Mouse (Mus musculus) E14TG2a.4 (cell line): Measurements from ENCODE around the gene She.

Experiments
- CTCF ChIP-seq: conservative IDR thresholded peaks from 2 replicates; pipeline ENCODE4 v1.5.1; 2014; ENCODE audit warnings: low read length
- NANOG ChIP-seq: IDR thresholded peaks from 2 replicates; pipeline ENCODE4 v1.6.1; 2014; ENCODE audit warnings: borderline replicate concordance, low read length, mixed read lengths

DNA sequence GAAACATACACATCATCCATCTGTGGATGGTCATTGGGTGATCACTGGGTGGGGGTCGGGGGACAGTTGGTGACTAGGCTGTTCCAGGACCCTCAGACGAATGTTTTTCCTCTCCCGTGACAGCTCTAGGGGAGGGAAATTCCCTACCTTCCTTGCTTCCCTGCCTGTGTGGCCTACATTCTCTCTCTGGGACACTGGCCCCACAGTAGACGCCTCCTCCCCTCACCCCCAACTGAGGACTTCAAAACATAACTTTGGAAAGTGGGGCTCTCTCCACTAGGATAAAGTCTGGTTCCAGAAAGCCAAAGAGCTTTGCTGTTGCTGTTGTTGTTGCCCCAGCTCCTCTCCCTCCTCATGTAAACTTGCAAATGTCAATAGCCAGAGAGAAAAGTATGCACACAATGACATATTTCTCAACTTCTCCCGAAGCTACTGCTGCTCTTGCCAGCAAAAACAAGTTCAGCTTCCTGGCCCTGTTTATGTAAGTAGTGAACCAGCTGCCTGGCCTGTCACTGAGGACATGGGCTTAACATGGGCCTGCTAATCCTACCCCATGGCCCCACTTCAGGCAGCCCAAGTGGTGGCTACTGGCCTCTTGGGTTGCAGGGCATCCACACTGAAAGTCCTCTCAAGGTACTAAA lies 67.8 kb downstream of the She start:
- no peak for TF ChIP-seq CTCF
- TF ChIP-seq NANOG: no peak
